Mouse (Mus musculus): ENCODE data around the gene Psg27. TPM values are rescaled to one million over a fixed set of nuclear protein-coding genes. Genes with fewer than 3 reads are reported as not detected.

Gene Psg27
- not detected in 2 replicates for polyA plus RNA-seq (2012; ENCODE audit: low replicate concordance)

DNA sequence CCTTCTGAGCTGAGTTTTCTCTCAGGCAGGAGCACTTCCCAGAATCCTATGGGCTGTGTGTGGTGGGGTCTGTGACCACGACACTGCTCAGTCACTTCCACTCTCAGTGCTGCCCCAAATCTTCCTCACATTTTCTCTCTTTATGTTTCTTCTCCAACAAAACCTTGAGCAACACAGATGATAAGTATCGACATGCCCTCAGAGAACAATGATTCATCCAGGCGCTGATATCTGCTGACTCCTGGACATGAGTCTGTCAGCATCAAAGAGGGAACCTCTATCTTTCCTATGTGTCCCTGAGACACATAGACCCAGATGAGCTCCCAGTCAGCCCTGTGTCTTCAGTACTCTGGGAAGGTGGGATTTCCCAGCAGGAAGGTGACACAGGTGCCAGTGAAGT, at the start of gene Psg27:
TSS of gene Psg27 (minus strand) at position 101 of the 400 bp plus-strand sequence.

DNA sequence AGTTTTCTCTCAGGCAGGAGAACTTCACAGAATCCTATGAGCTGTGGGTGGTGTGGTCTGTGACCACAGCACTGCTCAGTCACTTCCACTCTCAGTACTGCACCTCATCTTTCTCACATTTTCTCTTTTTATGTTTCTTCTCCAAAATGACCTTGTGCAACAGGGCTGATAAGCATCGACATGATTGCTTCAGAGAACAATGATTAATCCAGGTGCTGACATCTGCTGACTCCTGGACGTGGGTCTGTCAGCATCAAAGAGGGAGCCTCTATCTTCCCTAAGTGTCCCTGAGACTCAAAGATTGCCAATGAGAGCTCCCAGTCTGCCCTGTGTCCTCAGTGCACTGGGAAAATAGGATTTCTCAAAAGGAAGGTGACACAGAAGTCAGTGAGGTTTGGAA, 49.3 kb upstream of the Psg27 start, which contains the start of gene Psg23:
TSS of gene Psg23 (minus strand) at position 101 of the 400 bp plus-strand sequence.

DNA sequence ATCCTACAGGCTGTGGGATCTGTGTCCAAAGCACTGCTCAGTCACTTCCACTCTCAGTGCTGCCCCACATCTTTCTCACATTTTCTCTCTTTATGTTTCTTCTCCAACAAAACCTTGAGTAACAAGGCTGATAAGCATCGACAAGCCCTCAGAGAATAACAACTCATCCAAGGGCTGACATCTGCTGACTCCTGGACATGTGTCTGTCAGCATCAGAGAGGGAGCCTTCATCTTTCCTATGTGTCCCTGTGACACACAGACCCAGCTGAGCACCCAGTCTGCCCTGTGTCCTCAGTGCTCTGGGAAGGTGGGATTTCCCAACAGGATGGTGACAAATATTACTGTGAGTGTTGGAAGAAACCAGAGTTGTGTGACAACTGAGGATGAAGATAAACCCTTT, 34.9 kb downstream of the Psg27 start, which contains the start of gene Psg25:
TSS of gene Psg25 (minus strand) at position 101 of the 400 bp plus-strand sequence.

Other genes with a start within 250 kb of the Psg27 start
- not detected in 2 replicates for gene Psg18, start 212.3 kb downstream of the Psg27 start, polyA plus RNA-seq (2012; ENCODE audit: low replicate concordance)
- not detected in 2 replicates for gene Psg28, start 135.3 kb downstream of the Psg27 start, polyA plus RNA-seq (2012; ENCODE audit: low replicate concordance)
- gene Psg26, start 83.1 kb downstream of the Psg27 start, polyA plus RNA-seq (2012; ENCODE audit: low replicate concordance) = not detected in 2 replicates
- gene Psg25, start 35.0 kb downstream of the Psg27 start, polyA plus RNA-seq (2012; ENCODE audit: low replicate concordance) = not detected in 2 replicates
- gene Psg23, start 49.2 kb upstream of the Psg27 start, polyA plus RNA-seq (2012; ENCODE audit: low replicate concordance) = 0.12 TPM in 1 of 2 replicates, not detected in the other
- gene Psg21, start 89.4 kb upstream of the Psg27 start, polyA plus RNA-seq (2012; ENCODE audit: low replicate concordance) = not detected in 2 replicates
- not detected in 2 replicates for gene Psg20, start 118.9 kb upstream of the Psg27 start, polyA plus RNA-seq (2012; ENCODE audit: low replicate concordance)
- not detected in 2 replicates for gene Psg22, start 150.8 kb upstream of the Psg27 start, polyA plus RNA-seq (2012; ENCODE audit: low replicate concordance)
- gene Psg19, start 231.2 kb upstream of the Psg27 start, polyA plus RNA-seq (2012; ENCODE audit: low replicate concordance) = not detected in 2 replicates

Measured in leukemia stem cell, adult 10-12 weeks (primary cell).